Mouse (Mus musculus): ENCODE measurements at regions not wholly inside any gene's neighbourhood (a gene's known extent, or its start where the extent isn't known, plus 50 kb on each side); places are given as distances from the start of the nearest gene placed in this dataset.
A peak's percentile ranks its signal among the peaks of the same experiment; 100 is the strongest.
"Not testable (repeated sequence)": the region's sequence is repeated elsewhere in the genome, so short reads cannot be mapped to it uniquely, and the experiment has no call there.

DNA sequence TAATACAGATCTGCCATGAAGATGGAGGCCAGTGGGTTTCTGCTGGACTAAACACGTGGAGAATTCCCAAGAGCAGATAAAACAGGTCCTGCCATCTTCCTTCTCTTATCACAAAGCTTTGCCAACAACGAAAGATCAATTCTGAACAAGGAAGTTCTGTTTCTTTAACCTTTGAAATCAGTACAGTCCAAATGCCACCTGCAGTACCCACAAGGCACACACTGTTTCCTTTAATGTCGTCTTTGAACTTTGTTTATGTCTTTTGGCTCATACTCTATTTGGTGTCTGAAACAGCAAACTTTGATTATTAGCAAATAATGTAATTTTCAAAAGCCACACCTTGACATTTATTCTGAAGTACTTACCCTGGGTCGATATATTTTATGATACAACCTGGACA, 536.5 kb downstream of the Bckdhb start:
- intact Hi-C loops (cut with DNase I) = no loop called here
- DNase-seq (ENCODE audit: low spot score in 2 of 2) = no peak

DNA sequence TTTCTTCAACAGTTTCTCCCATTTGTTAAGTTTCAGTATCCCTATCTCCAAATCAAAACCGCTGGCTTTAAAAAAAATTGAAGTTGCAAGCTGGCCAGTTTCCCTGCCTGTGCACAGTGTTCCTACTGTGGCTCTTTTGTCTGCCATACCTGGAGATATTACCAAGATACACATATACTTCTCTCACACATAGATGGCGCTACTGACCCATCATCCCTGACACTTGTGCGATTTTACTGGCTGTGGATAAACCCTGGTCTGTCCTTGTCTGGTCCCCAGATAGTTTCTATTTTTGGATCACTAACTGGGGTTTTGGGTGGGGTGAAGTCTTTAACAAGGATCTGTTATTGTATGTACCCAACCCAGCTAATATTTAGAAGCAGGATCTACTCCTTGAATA, 541.8 kb downstream of the Bckdhb start:
- peak; percentile 6 to 7 for DNase-seq (ENCODE audit: low spot score in 2 of 2)
- intact Hi-C loops (cut with DNase I) = loop anchor here (5.0 kb wide), 1 partner anchor 861 kb away; the partner anchor contains the start of gene Tent5a

DNA sequence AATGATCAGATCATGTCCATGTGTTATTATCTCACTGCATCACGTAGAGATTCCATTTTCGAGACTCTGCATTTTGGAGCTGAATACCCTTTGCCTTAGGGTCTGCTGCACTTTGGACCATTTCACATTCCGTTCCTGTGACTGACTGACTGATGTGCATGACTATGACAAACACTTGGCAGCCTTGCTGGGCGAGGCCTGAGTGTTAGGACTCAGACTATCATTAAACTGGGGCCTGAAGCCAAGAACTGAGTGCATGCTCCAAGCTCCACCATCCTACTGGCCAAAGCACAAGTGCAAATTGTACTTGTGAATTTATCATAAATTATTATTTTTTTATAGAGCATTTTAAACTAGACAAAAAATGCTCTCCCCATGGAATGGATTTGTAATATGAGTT, 547.8 kb downstream of the Bckdhb start:
- no peak for DNase-seq (ENCODE audit: low spot score in 2 of 2)
- intact Hi-C loops (cut with DNase I) = no loop called here

DNA sequence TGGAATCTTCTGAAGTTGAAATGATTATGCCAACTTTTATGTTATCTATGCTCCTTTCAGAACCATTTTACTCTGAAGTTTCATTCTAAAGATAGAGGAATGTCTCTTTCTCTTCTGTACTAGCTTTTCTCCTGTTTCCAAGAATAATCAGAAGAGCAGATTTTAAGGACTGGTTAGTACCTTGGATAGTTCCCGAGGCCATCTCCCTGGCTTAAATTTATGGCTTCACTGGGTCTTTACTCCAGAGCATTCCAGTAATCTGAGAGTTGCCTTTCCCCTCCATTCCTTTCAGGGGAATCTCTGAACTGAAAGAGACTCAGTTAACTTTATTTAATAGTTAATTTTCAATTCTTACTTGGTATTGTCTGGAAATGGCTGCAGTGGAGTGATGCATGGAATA, 551.0 kb downstream of the Bckdhb start:
- no peak for DNase-seq (ENCODE audit: low spot score in 2 of 2)
- intact Hi-C loops (cut with DNase I) = no loop called here

DNA sequence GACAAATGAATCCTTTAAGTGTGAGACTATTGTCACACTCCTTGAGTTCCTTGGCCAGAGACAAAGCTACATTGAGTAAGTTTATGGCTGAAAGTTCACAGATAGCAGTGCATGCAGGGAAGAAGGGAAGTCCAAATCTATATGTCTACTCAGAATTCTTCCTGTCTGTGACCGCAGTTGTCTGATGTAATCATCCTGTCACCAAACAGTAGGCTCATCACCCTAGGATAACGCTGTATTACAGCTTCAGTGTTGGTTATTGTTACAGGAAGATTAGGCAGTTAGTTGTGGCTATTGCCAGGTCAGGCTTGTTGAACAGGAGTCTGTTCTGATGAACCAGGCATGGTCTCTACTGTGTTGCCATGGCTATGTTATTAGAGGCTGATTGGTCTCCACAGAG, 574.6 kb downstream of the Bckdhb start:
- no peak for DNase-seq (ENCODE audit: low spot score in 2 of 2)
- intact Hi-C loops (cut with DNase I) = no loop called here

DNA sequence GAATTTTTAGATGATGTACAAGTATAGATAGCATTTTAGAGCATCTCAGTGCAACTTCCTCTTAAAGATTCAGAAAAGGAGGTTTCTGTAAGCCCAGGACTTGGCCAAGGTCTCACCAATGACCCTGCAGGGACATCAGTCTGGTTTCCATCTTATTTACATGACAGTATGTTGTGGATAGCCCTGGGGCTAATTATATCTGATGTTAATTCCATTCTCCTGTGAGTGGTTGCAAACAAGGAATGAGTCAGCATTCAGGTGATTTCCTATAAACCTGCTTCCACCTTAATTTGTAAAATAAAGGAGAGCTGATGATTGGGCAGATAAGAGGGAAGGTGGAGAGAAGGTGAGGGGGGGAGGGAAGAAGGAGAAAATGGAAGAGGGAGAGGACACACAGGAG, 578.0 kb downstream of the Bckdhb start:
- DNase-seq (ENCODE audit: low spot score in 2 of 2) = not testable (repeated sequence)

DNA sequence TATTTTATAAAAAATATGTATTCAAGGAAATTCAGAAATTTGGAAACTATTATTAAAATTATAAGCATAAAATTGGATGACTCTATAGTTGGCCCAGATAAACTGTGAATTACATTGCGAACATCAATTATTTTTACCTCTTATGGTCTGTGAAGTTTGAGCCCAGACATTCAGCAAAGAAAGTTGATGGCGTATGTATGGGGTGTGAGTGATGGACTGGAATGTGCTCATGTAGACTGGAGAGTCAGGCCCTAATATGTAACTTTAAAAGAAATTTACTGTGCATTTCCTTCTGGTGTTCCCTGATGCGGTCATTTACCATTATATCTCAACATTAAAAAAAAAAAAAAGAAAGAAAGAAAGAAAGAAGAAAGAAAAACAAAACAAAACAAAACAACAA, 592.1 kb downstream of the Bckdhb start:
- intact Hi-C loops (cut with DNase I) = no loop called here
- DNase-seq (ENCODE audit: low spot score in 2 of 2) = no peak

More for the DNA sequence above, 578.0 kb downstream of the Bckdhb start:
- intact Hi-C loops (cut with DNase I) = not testable (repeated sequence)

DNA sequence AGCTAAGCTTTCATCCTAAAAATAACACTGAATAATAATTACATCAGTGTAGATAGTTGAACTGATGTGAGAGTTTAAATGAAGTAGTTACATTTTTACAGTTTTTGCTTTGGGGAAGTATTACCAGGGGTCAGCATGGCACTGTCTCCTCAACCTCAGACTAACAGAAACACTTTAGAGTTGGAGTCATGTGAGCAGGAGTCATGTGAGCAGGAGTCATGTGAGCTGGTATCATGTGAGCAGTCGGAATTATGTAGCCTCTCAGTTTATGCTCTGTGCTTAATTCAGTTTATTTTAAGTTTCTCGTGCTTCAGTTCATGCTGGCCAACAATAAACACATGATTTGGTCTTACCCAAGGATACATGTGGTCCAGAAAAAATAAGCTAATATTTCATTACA, 620.5 kb downstream of the Bckdhb start:
- intact Hi-C loops (cut with DNase I) = no loop called here

DNA sequence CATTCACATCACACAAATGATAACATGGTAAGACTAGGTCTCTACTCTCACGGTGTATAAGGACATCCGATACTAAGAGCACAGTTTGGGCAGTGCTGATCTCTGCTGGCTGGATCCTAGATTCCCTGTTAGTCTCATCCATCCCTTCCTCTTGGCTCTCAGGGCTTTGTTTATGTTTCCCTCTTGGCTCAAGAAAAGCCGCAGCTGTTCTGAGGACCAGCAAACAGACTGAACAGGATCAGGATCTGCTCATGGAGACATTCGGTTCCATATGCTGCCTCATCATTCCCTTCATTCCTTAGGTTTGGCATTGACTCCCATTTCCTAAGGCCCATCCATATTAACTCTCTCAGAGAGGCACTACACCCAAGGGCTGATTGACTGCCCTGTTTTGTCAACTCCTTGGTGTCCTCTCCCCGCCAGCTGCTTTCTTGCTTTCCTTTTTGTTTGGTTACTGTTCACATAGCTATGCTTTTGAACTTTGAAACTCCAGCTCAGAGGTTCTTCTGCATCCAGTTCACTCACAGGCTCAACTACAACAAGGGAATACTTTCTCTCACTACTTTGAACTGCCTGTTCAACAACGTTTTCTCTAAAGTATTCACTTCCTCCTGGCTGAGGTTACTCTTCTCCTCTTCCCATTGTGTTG, 623.2 kb downstream of the Bckdhb start:
- intact Hi-C loops (cut with DNase I) = no loop called here
- DNase-seq (ENCODE audit: low spot score in 2 of 2) = no peak

More for the DNA sequence above, 620.5 kb downstream of the Bckdhb start:
- no peak for DNase-seq (ENCODE audit: low spot score in 2 of 2)

DNA sequence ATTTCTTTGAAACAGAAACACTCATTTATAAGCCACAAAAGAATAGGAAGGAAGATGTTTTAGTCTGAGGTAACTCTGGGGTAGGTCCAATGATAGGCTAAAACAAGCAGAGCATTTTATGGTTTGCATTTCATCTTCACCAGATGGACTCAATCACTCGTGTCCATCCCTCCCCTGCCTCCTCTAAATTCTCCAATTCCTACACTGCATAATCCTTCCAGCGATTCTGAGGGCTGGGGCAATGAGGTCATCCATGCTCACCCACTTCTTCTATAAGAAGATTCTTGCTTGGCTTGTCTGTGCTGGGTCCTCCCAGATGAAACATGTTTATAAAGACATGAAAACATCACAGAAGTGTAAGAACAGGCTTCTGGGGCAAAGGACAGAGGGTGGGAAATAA, 630.3 kb downstream of the Bckdhb start:
- intact Hi-C loops (cut with DNase I) = no loop called here
- DNase-seq (ENCODE audit: low spot score in 2 of 2) = no peak

DNA sequence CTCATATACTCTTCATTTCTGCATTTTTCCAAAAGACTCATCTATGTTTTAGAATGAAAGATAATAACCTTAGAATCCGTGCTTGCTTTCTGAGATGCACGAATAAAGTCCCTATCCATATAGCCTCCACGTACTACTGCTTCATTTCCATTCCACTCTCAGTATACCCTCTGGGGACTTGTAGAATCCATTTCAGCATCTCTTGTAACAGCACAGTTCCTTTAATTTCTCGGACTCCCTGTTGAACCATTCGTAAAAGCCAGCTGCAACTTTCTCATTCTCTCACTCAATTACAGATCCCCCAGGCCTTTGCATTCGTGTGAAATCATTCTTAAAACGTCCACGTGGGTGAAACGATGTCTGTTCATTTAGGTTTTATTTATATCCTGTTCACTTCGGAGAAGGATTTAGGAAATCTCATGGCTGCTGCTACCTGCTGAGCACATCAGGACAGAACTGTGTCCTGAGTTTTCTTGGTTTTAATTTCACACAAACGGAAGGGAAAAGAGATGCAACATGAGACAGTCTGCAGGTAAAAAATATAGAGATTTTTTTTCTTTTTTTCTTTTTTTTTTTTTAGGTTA, 631.4 kb downstream of the Bckdhb start:
- no peak for DNase-seq (ENCODE audit: low spot score in 2 of 2)
- intact Hi-C loops (cut with DNase I) = no loop called here

DNA sequence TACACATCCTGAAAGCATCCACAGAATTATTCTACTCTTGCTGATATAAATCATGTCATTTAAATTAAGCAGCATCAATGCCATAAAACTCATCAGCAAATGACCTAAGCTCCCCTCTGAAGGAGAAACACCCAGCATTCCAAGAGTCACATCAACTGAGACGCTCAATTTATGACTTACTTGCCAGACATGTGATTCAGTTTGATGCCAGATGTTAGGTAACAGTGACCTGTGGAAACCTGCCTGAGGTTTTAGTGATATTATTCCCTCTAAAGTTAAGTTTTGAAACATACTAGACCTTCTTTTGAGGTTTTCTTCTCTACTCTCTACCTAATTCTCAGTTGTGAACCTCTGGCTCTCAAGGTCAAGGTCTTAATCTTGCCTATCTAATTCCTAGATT, 633.4 kb downstream of the Bckdhb start:
- intact Hi-C loops (cut with DNase I) = no loop called here
- no peak for DNase-seq (ENCODE audit: low spot score in 2 of 2)

DNA sequence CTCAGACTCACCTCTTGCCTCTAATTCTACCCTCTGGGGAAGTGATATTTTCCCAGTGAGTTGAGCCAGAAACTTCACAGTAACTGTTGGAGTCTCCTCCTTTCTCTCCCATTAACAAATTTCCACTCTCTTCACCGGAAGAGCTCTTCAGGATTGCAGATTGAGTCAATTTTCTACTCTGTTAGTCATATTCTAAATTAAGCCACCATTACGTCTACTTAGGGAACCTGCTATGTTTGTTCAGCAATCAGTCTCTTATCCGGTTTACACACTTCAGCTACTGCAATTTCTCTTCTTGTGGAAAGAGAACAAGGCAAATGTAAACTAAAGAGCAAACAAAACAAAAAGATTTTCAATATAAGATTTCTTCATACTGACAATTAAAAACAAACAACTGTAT, 644.6 kb downstream of the Bckdhb start:
- no peak for DNase-seq (ENCODE audit: low spot score in 2 of 2)
- intact Hi-C loops (cut with DNase I) = no loop called here

DNA sequence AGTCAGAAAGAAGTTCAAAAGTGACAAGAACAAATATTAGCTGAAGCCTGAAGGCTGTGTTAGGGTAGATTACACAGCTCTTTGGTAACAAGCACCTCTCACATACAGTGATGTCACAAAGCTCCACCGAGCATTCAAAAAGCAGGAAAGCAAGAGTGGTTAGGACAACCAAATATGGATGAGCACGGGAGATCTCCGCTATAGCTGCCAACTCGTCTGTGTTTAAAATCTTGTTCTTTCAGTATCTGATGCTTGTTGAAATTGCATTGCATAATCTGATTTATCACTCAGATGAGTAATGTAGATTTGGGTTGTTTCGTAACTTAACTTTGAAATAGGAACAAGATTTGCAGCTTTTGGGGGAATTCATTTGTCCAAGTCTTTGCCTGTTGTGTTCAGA, 652.8 kb downstream of the Bckdhb start:
- intact Hi-C loops (cut with DNase I) = no loop called here
- DNase-seq (ENCODE audit: low spot score in 2 of 2) = no peak

DNA sequence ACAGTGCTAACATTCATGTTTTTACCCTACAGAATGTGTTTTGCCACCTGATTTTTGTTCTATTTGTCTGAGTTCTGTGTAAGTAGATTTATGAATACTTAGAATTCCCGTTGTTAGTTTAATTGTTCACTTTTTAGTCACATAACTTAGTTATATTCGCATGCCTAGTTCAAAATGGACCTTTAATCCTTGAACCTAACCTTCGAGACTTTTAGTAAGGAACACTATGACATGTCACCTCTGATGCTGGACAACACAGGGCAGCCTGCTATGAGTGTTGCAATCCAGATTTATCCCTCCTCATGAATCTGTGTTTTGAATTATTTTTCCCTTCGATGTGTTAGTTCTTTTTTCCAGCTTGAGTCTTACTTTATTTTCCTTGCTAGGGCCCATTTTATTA, 662.8 kb downstream of the Bckdhb start:
- DNase-seq (ENCODE audit: low spot score in 2 of 2) = no peak
- intact Hi-C loops (cut with DNase I) = no loop called here

DNA sequence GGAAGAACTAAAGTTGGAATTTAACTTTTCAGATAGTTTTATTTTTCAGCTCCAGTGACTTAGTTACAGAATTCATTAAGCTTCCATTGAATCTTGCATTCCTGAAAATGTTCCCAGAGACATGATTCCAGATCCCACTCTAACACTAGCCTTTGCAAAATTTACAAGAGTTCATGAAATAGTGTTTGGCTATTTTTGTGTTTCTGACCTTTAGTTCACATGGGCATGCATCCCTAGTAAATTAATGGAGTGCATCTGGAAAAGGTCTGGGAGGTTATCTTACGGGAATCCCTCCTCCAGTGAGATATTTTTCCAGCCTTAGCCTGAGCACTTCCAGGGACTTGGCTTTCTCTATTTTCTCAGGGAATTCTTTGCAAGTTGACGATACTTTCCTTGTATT, 669.8 kb downstream of the Bckdhb start:
- intact Hi-C loops (cut with DNase I) = no loop called here

More for the DNA sequence above, 669.8 kb downstream of the Bckdhb start:
- DNase-seq (ENCODE audit: low spot score in 2 of 2) = no peak

All from left cerebral cortex, postnatal 14 days (tissue).